Mouse (Mus musculus): ENCODE data around the gene 4930507D05Rik.
"Not testable (repeated sequence)": the region's sequence is repeated elsewhere in the genome, so short reads cannot be mapped to it uniquely, and the experiment has no call there.

4930507D05Rik gene

GRCm38 (mm10) chr10:62449364-62450279 is at the start of gene 4930507D05Rik, which contains the start of gene Supv3l1:
Gene 4930507D05Rik (plus strand): TSS chr10:62449489.
Gene Supv3l1 (minus strand): TSS chr10:62449738.
- DNase-seq (ENCODE audit: low read depth, low spot score), result peak; percentile 93

GRCm38 (mm10) chr10:62401641-62402111 is 47.6 kb upstream of the 4930507D05Rik start:
- no peak for DNase-seq (ENCODE audit: low read depth, low spot score)

- DNase-seq (ENCODE audit: low read depth, low spot score), result peak; percentile 28
These were observed 44.4 kb upstream of the 4930507D05Rik start for GRCm38 (mm10) chr10:62404901-62405300.

GRCm38 (mm10) chr10:62410943-62411342 is 38.3 kb upstream of the 4930507D05Rik start:
- DNase-seq (ENCODE audit: low read depth, low spot score), result peak; percentile 76

GRCm38 (mm10) chr10:62411431-62412410 is 37.6 kb upstream of the 4930507D05Rik start:
- no peak for DNase-seq (ENCODE audit: low read depth, low spot score)

GRCm38 (mm10) chr10:62412906-62413605 is 36.2 kb upstream of the 4930507D05Rik start:
- DNase-seq (ENCODE audit: low read depth, low spot score), result no peak

GRCm38 (mm10) chr10:62413606-62413982 is 35.7 kb upstream of the 4930507D05Rik start:
- DNase-seq (ENCODE audit: low read depth, low spot score), result no peak

- no peak for DNase-seq (ENCODE audit: low read depth, low spot score)
These were observed 30.4 kb upstream of the 4930507D05Rik start for GRCm38 (mm10) chr10:62418831-62419356.

- no peak for DNase-seq (ENCODE audit: low read depth, low spot score)
These were observed 29.9 kb upstream of the 4930507D05Rik start for GRCm38 (mm10) chr10:62419422-62419821.

GRCm38 (mm10) chr10:62420399-62420798 is 28.9 kb upstream of the 4930507D05Rik start:
- no peak for DNase-seq (ENCODE audit: low read depth, low spot score)

GRCm38 (mm10) chr10:62421127-62421526 is 28.2 kb upstream of the 4930507D05Rik start:
- DNase-seq (ENCODE audit: low read depth, low spot score), result no peak

GRCm38 (mm10) chr10:62422255-62422654 is 27.0 kb upstream of the 4930507D05Rik start, which contains the start of gene Hkdc1:
Gene Hkdc1 (minus strand): TSS chr10:62422491.
- no peak for DNase-seq (ENCODE audit: low read depth, low spot score)

- DNase-seq (ENCODE audit: low read depth, low spot score), result no peak
These were observed 24.0 kb upstream of the 4930507D05Rik start for GRCm38 (mm10) chr10:62425081-62425871.

GRCm38 (mm10) chr10:62430427-62430826 is 18.9 kb upstream of the 4930507D05Rik start:
- DNase-seq (ENCODE audit: low read depth, low spot score), result no peak

- DNase-seq (ENCODE audit: low read depth, low spot score), result no peak
These were observed 971 bp downstream of the 4930507D05Rik start for GRCm38 (mm10) chr10:62450280-62450640.

GRCm38 (mm10) chr10:62452001-62452400 is 2.7 kb downstream of the 4930507D05Rik start:
- not testable (repeated sequence) for DNase-seq (ENCODE audit: low read depth, low spot score)

GRCm38 (mm10) chr10:62461321-62461720 is 12.0 kb downstream of the 4930507D05Rik start:
- no peak for DNase-seq (ENCODE audit: low read depth, low spot score)

- no peak for DNase-seq (ENCODE audit: low read depth, low spot score)
These were observed 20.4 kb downstream of the 4930507D05Rik start for GRCm38 (mm10) chr10:62469736-62470135.

- no peak for DNase-seq (ENCODE audit: low read depth, low spot score)
These were observed 21.8 kb downstream of the 4930507D05Rik start for GRCm38 (mm10) chr10:62471105-62471504.

- no peak for DNase-seq (ENCODE audit: low read depth, low spot score)
These were observed 25.7 kb downstream of the 4930507D05Rik start for GRCm38 (mm10) chr10:62474944-62475343.

Data from CD4-positive, CD25-positive, alpha-beta regulatory T cell, adult 2 months (primary cell).